Mouse (Mus musculus) ovary, postnatal 14 days (tissue): ENCODE data around the gene Spon1.

Source experiments
- DNase-seq: peaks from one replicate; pipeline ENCODE4 v3.0.0; 2022; ENCODE audit warnings: low spot score

Spon1 gene

GRCm38 (mm10) chr7:113903939-113904338 is 138.1 kb downstream of the Spon1 start:
- no peak for DNase-seq

GRCm38 (mm10) chr7:113904348-113904895 is 138.6 kb downstream of the Spon1 start:
- DNase-seq = no peak

DNA sequence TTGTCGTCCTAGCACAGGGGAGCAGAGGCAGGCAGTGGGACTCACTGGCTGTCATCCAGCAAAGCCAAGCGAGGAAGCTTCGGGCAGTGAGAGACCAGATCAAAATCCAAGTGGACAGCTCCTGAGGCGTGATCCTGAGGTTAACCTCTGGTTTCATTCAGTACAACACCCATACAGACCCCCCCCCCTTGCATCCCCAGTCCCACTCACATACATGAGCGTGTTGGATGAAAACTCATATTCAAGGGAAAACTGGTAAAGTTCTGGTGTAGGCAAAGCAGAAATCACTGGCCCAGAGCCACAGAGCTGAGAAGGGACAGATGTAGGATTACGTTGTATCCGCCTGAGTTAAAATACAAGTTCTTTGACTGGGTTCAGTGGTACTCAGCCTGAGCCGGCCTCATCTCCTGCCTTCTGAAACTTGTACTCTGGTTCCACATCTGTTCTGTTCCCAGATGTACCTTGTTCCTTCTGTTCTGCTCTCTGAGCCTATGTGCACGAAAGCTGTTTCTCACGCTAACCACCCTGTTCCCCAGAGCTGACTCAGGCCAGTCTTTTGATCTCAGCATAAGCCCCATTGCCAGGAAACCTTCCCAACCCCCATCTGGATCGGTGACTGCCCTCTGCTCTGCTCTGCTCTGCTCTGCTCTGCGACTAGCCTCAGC is 143.5 kb downstream of the Spon1 start:
- no peak for DNase-seq

- no peak for DNase-seq
Observed at GRCm38 (mm10) chr7:113910856-113911255, 145.1 kb downstream of the Spon1 start.

- no peak for DNase-seq
Observed at GRCm38 (mm10) chr7:113915936-113916335, 150.1 kb downstream of the Spon1 start.

- no peak for DNase-seq
Observed at GRCm38 (mm10) chr7:113918916-113919315, 153.1 kb downstream of the Spon1 start.

GRCm38 (mm10) chr7:113919505-113919904 is 153.7 kb downstream of the Spon1 start:
- no peak for DNase-seq

DNA sequence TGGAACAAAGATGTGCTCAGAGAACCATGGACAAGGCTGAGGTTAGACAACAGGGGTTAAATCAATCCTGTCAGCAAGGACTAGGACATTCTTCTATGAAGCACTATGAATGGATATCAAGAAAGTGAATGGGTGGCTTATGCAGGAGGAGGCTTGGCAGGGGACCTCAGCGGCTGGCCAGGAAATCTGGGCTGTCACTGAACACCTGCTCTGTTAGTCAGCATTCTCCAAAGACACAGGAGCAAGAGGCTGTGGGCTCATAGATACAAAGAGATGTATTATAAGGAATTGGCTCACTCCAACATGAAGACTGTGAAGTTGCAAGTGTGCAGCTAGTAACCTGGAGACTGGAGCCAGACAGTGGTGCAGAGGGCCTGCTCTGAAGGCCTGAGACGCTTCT is 154.3 kb downstream of the Spon1 start:
- no peak for DNase-seq

DNA sequence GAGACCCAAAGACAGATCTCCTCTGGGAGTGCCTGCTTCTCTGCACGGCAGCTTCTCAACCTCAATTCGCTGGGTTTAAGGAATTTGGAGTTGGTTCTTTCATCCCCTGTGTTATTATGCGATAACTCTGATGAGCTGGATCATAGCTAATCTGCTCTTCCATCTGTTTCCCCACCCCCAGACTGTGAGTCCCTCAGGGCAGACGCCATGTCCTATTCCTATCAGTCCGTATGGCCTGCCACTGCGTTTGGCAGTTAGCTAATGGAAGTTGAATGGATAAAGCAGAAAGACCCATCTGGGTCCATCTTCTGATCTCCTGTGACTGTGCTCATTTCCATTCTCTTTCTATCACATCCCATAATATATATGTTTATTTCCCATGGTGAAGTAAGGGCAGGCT is 158.8 kb downstream of the Spon1 start:
- no peak for DNase-seq

DNA sequence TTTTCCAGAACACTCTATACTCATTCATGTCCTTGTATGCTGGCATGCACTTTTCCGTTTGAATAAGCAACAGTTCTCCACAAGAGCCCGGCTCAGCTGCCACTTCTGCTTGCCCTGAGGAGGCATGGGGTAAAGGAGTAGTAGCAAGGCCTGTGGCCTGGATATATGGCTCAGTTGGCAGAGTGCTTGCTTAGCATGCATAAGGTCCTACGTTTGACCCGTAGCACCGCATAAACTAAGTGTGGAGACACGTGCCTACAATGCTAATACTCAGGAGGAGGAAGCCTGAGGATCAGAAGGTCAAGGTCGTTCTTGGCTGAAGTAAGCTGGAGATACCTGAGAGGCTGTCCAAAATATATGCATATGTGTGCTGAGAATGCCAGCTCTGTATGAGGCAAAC is 185.1 kb downstream of the Spon1 start:
- DNase-seq = no peak

- DNase-seq = no peak
Observed at GRCm38 (mm10) chr7:113955431-113955830, 189.6 kb downstream of the Spon1 start.

DNA sequence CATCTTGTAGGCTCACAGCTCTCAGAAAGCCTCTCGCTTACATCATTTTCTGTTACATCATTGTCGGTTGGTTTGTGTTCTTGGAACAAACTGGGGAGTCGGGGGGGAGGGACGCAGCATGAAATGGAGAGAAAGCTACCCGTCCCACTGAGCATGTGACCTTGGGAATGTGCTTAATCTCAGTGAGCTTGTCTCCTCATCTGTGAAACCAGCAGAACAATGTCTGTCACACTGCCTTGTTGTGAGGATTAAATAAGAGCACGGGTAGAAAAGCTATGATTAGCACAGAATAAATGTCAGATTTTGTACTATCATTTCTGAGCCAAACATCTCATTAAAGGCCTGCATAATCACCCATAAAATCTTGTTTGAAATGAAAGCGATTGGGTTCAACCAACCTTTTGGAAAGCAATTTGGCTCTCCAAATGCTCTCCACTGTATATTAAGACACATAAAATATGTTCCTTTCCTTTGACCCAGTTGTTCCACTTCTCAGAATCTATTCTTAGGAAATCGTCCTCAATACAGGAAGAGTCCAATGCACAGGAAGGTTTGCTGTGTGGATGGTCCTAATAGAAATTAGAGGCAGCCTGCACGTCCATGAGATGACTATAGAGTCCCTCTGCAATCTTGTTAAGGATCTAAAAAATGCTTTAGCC is 195.2 kb downstream of the Spon1 start:
- no peak for DNase-seq

GRCm38 (mm10) chr7:113961500-113961895 is 195.7 kb downstream of the Spon1 start:
- DNase-seq = no peak

GRCm38 (mm10) chr7:113962078-113962477 is 196.3 kb downstream of the Spon1 start:
- DNase-seq = peak; percentile 5

DNA sequence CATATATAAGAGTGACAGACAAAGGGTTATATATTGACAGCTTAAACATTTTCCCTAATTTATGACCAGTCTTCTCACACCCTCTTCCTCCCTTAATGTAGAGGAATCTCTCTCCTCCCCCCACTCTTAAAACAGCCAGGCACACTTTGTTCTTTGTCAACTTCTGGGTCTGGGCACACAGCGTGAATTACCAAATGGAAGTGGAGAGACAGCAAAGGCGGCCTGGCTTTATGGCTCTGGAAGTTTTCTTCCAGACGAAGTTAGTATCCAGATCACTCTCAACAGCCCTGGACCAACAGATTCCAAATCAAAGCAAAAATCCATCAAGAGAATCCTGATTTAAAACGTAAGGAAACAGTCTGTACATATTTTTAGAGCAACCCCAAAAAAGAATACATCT is 198.0 kb downstream of the Spon1 start:
- DNase-seq = no peak

- no peak for DNase-seq
Observed at GRCm38 (mm10) chr7:113965625-113966024, 199.8 kb downstream of the Spon1 start.

- no peak for DNase-seq
Observed at GRCm38 (mm10) chr7:113969182-113969581, 203.4 kb downstream of the Spon1 start.

- DNase-seq = no peak
Observed at GRCm38 (mm10) chr7:113972536-113972935, 206.7 kb downstream of the Spon1 start.

GRCm38 (mm10) chr7:113986406-113987134 is 220.8 kb downstream of the Spon1 start:
- peak; percentile 6 for DNase-seq

- no peak for DNase-seq
Observed at GRCm38 (mm10) chr7:113988156-113988555, 222.4 kb downstream of the Spon1 start.

DNA sequence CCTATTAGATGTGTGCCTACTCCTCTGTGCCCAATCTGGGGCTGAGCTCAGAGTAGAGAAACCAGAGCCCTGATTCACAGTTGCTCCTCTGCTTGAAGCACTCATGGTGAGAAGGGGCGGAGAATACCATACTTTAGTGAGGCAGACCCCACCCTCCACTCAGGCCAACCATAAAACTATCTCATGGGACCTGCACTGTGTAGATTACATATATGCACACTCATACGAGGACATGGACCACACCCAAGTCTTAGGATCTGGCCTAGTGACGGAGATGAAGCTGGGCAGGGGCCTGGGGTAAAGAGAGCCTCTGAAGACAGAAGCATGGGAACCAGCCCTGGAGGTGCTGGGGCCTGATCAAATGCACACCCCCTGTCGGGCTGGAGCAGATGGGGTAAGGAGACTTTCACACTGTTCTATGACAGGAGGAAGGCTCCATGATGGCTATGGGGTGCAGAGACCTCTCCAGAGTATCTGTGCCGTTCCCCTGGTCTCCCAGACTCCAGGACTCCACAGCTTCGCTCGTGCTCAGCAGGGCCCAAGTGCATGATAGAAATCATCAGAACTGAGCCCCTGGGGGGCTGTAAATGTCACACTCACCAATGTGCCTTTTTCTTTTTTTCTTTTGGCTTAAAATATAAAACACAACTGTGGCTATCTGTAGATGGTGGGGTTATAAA is 232.0 kb downstream of the Spon1 start:
- no peak for DNase-seq

DNA sequence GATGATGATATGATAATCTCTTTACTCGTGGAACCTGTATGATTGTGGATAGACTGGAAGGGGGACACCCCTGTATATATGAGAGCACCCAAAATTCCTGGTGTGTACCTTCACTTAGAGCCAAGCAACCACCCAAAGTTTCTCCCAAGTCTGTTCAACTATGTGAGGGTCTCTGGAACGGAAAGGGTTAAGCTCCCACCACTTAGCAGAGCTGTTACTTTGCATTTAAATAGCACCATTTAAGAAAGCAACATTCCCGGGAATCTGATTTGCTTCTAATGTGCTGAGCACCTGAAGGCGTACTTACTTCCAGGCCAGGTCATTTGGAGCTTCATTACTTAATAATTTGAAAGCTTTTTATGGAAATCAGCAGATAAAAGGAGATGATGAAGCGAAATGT is 238.4 kb downstream of the Spon1 start:
- DNase-seq = no peak
